Mouse (Mus musculus) testis, adult 2 months (tissue): ENCODE data around the gene Oca2.

Experiments
- CTCF ChIP-seq: fragments of 200-500 bp; IDR thresholded peaks from 2 replicates; pipeline ENCODE4 v1.5.1; 2012; ENCODE audit warnings: low read depth, mild to moderate bottlenecking, inconsistent platforms, low read length, moderate library complexity; ENCODE audit not compliant: control insufficient read depth, insufficient read depth, insufficient replicate concordance
- POLR2A ChIP-seq: fragments of 200-500 bp; IDR thresholded peaks from 2 replicates; pipeline ENCODE4 v1.6.1; 2012; ENCODE audit warnings: low read depth, mild to moderate bottlenecking, inconsistent platforms, low read length, moderate library complexity; ENCODE audit not compliant: control insufficient read depth

DNA sequence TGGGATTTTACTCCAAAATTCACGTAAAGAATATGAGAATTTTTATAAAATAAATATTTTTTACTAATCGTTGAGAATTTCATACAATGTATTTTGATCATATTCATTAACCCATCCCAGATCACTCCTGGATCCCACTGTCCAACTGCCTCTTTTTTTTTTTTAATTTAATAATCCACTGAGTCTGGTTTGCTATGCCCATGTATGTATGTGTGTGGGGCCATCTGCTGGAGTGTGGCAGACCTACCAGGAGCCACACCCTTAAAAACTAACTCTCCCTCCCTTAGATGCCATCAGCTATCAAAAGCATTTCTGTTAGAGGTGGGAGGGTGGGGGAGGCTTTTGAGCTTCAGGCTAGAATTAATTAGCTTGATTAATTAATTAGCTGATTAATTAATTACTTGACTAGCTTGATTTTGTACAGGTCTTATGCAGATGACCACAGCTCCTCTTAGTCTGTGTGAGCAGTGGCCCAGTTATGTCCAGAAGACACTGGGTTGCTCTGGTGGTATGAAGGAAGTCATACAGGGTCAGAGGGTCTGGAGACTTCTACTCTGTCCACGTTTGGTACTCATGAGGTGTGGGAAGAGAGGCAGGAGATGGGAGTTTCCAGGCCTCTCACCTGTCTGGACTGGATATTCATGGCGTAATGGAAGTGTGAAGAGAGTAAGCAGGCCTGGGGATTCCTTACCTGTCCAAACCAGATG is 221.4 kb downstream of the Oca2 start:
- TF ChIP-seq CTCF, result no peak
- TF ChIP-seq POLR2A, result no peak
